Mouse (Mus musculus): ENCODE data around the gene Zic5. TPM values are rescaled to one million over a fixed set of nuclear protein-coding genes. Genes with fewer than 3 reads are reported as not detected.

Gene Zic5
- polyA plus RNA-seq (2014; fragmentation: Illumina TruSeq; extraction: RNeasy Lipid Tissue Mini Kit (QIAGEN cat#74804); ENCODE audit: low read depth, low replicate concordance), result not detected

DNA sequence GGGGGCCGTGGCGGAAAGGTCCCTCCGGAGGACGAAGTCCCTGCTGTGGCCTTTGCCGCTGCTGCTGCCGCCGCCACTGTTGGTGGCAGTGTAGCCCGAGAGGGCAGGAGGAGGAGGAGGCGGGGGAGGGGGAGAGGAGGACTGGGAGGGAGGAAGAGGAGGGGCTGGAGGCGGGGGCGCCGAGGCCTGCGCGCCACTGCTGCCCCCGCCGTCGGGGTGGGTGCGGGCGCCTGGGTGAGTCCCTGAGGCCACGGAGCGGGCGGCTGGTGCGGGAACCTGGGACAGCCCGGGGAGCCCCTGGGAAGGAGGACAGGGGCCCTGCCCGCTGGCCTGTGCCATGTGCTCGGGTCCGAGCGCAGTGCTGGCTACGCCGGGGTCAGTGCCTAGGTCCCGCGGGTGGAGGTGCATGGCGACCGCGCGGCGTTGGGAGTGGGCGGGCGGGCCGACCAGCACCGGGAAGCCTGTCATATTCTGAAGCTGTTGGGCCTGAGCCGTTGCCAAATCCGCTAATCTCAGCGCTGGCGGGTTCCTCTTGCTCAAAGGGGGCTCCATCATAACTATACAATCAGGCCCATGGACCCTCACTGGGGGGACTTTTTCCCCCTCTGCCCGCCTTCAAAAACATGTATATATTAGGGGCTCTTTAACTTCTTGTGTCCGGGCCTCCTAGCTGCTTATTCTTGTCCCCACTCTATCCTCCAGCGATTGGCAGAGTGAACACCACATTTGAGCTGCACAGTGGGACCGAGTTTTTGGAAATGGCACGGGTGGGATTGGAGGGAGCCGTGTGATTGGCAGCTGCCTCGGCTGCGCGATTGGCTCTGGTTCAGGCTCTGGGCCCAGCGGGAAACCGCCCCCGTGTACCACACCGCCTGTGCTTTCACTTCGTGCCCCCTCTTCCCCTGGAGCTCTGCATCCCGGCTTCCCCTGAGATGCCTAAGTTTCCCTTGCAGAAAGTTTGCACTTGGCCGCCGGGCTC is at the start of gene Zic5:
Gene Zic5 (minus strand): TSS at position 915 of the 979 bp plus-strand sequence.

DNA sequence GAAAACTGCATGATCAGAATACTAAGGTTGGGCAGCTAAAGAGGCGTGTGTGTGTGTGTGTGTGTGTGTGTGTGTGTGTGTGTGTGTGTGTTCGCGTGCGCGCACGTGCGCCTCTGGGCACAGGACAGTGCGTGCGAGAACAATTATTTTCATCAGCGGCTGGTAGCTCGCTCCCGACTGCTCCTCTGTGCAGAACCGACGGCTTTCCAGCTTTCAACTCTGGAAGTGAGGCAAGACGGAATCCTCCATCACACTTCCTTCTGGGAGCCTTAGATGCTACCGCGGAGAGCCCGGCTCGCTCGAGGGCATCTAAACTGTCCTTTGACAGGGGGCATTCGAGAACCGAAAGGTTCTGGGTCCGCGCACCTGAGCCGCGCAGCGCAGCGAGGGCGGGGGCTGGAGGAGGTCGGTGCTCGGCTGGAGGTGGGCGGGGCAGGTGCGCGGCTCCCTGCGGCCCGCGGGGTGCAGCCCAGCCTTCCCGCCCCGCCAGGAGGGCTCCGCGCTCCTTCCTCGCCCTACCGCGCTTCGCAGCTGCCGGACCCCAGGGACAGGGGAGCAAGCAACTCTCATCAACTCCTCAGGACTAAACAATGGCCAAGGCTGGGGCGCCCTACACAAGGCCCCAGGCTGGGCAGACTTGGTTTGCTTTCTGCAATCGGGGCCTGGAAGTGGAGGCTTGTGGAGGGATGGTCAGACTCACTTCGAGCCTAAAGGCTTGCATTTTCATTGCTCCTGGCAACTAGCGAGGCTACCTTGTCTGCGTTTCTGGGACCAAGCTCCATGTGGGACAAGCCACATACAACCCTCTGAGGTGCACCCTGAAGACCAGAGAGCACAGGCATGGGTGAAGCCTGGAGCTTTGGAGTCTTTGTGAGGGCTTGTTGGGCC is 25.2 kb upstream of the Zic5 start, which contains the start of gene Gm10837:
Gene Gm10837 (plus strand): TSS at position 146 of the 888 bp plus-strand sequence.

DNA sequence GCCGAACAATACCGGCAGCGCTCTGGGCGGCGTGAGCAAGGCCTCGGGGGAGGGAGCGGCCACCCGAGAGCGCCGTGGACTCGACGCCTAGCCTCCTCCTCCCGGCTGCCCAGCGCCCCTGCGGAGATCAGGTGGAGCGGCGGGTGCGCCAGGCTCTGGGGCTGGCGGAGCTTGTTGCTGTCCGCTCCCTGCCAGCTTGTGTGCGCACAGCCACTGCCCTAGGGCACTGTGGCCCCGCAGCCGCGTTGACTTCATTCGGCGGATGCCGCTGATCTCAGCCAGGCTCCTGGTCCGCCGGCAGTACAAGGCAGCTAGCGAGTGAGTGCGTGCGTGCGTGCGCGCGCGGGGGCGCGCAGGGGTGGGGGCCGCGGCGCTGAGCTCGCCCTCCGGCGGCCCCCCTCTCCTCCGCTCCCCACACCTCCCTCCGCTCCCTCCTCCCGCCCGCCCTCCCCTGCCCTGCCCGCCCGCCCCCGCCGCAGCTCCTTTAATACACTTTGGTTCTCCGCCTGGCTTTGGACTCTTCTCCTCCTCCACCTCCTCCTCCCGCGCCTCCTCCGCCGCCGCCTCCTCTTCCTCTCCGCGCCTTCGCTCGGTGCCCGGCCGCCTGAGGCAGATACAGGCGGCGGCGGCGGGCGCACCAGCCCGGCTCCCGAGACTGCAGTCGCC is 9.5 kb upstream of the Zic5 start, which contains the start of gene Zic2:
Gene Zic2 (plus strand): TSS at position 545 of the 666 bp plus-strand sequence.

DNA sequence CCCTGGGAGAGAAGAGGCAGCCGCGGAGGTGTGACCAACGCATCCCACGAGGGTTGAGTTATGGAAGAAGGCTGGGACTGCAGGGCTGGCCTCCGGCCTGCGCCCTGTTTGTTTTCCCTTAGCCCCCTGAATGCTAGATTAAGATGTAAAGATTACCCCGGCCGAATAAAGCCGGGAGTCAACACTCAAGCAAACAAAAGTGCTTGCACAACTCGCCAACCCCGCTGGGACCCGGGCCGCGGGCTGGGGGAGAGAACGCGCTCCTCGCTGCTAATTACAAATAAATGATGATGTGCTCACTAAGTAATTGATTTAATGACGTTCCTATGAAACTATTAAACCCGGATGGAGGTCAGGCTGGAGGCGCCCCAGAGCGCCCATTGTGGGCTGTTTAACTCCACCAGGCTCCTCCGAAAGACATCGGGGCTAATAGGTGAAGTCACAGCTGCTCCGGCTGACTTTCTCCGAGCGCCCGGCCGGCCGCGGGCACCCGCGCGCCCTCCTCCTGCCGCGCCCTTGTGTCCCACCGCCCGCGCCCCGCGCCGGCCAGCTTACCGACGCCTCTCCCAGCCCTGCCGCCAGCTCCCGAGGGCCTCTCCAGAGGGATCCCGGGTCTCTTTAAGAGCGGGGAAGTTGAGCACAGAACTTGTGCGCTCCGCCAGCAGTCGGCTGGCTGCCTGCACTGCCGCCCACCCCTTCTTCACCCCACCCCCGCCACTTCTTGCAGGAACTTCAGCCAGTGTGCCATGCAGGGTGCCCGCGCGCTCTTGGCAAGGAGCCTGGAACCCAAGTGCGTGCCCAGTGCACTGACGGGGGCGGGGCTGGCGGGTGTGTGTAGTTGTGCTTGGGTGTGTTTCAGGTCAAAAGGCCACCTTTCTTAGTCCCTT is 14.7 kb downstream of the Zic5 start, which contains the start of gene Gm5089:
Gene Gm5089 (minus strand): TSS at position 620 of the 887 bp plus-strand sequence.

Other genes starting within 250 kb of the Zic5 start
- gene Gm5089, start 14.6 kb downstream of the Zic5 start, polyA plus RNA-seq (2014; fragmentation: Illumina TruSeq; extraction: RNeasy Lipid Tissue Mini Kit (QIAGEN cat#74804); ENCODE audit: low read depth, low replicate concordance), result not detected
- gene Zic2, start 9.8 kb upstream of the Zic5 start, polyA plus RNA-seq (2014; fragmentation: Illumina TruSeq; extraction: RNeasy Lipid Tissue Mini Kit (QIAGEN cat#74804); ENCODE audit: low read depth, low replicate concordance), result not detected
- not detected for gene Gm10837, start 24.9 kb upstream of the Zic5 start, polyA plus RNA-seq (2014; fragmentation: Illumina TruSeq; extraction: RNeasy Lipid Tissue Mini Kit (QIAGEN cat#74804); ENCODE audit: low read depth, low replicate concordance)
- gene Pcca, start 68.6 kb upstream of the Zic5 start, polyA plus RNA-seq (2014; fragmentation: Illumina TruSeq; extraction: RNeasy Lipid Tissue Mini Kit (QIAGEN cat#74804); ENCODE audit: low read depth, low replicate concordance), result 92.4 TPM

Data from heart, adult 10 weeks (tissue).